Mouse (Mus musculus) frontal cortex, postnatal 25 days (tissue): Measurements from ENCODE around the gene Il34.

Source experiments
- DNase-seq, 2 experiments: peaks; one replicate each; pipeline ENCODE4 v3.0.0; 2022; ENCODE audit warnings: low spot score in 2 of 2

Gene Il34

DNA sequence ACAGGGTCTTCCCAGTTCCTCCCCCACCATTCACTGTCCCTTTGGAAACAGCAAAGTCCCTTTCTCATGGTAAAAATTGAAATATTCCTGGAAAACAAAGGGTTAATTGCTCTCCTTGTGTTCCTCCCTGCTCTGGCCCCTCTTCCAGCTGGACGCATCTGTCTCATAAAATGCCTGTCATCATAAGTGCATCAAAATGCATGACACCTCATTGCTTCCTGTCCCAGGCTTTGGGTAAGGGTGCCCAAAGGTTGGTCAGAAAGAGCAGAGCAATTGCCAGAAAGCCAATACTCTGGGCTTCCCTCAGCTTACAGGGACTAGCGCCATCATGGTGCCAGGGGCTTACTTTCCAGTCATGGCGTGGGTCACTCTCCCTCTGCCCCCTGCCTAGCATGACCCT is 95.1 kb downstream of the Il34 start:
- DNase-seq: no peak

DNA sequence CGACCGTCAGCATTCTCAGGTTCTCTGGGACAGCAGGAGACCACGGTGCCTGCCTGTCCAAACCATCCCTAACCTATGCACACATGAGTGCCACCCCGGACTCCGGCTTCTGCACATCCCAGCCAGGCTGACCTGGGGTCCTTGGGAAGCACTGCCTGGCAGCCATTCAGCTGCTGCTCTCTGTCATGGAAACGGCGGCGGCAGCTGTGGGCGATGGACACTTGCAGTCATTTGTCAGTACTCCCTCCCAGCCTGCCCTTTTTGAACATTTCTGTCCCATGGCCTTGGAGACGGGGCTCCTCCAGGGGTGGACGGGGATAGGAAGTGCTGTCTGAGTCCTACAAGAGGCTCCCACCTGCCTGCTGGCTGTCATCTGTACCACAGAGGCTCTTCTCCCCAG is 97.3 kb downstream of the Il34 start:
- no peak for DNase-seq

DNA sequence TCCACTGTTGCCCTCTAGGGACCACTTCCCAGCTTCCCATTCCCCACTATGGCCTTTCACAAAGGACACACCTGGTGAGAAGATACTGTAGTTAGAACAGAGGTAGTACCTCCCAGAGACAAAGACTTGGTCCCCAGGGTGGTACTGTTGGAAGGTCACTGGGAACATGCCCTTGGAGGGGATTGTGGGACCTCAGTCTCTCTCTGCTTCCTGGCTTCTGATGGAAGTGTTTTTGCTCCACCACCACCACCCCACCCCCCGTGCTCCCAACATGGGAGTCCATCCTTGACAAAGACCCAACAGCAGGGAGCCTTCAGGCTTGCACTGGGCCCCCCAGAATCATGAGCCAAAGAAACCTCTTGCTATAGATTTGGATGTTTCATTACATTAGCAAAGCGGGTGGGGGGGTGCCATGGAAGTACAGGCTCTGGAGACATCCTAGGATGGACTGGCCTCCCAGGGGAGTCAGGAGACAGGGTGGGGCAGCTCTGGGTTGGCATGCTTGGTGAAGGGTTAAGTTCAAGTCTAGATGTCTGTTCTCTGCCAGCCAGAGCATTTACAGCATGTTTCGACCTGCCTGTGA is 99.3 kb downstream of the Il34 start:
- no peak for DNase-seq

- DNase-seq: no peak
Observed at GRCm38 (mm10) chr8:110705391-110706287, 100.1 kb downstream of the Il34 start.

DNA sequence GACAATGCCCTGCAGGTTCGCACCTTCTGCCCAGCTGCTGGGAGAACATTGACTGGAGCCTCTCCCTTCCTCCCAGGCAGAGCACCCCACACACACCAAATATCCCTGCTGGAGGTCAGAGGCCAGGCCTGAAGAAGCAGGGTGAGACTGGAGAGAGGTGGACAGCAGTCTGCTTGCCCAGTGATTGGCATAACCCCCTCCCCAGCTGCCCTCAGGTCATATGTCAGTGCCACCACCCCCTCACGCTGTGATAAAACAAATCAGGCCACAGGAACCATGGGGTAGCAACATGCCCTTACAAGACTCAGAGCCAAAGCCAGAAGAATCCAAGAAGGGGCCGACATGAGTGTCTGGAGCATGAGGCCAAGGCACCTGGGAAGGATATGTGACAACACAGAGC is 101.6 kb downstream of the Il34 start:
- no peak for DNase-seq

- DNase-seq: no peak
Observed at GRCm38 (mm10) chr8:110703460-110704061, 102.2 kb downstream of the Il34 start.

DNA sequence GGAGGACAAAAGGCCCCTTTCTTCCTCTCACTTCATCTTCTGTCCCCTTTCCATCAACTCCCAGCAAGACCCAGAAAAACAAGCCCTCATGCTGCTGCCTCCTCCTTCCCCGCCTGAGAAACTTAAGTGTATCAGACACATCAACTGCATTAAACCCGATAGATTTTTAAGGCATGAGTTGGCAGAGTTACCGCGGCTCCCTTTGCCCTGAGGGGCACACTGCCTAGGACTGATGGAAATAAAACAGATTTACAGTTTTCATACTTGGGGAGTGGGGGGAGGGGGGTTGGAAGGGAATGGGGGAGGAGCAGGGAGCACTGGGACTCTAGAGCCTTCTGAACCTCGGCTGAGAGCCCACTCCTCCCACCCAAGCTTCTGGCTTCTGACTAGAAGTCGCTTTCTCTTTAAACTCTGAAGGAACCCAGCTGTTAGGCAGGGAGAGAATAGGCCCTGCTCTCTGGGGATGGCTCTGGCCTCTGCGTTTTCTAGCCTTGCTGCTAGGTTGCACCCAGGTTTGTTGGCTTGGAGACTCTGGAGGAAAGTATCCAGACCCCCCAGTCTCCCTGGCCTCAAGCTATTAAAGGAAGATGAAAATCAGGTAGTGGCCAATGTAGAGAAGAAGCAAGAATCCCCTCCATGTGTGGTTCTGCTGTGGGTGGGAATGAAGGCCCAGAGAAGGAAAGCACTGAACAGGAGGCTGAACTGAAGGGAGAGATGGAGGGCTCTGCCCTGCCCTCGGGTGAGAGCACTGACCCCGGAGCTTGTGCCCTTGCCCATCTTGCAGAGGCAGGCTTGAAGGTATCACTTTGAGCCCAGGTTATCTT is 102.9 kb downstream of the Il34 start:
- no peak for DNase-seq

- DNase-seq: no peak
Observed at GRCm38 (mm10) chr8:110700561-110700960, 105.2 kb downstream of the Il34 start.

- no peak for DNase-seq
Observed at GRCm38 (mm10) chr8:110699501-110699900, 106.2 kb downstream of the Il34 start.

DNA sequence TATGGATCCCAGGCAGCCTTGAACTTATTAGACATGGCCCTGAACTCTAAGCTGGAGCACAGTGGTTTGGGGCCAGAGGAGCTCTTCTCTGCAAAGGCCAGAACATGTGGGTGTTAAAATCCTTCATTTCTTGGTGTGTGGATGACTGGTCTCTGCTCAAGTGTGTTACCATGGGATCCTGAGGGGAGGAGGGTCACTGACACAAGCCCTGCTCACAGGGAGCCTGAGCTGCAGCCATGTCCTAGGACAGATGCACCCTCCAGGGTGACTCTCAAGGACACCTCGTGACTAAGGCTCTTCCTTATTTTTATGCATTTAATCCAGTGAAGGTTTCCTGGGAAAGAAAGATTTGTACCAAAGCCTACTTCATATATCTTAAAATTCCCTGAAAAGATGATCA is 107.6 kb downstream of the Il34 start:
- no peak for DNase-seq

GRCm38 (mm10) chr8:110697571-110697970 is 108.2 kb downstream of the Il34 start:
- DNase-seq: no peak

DNA sequence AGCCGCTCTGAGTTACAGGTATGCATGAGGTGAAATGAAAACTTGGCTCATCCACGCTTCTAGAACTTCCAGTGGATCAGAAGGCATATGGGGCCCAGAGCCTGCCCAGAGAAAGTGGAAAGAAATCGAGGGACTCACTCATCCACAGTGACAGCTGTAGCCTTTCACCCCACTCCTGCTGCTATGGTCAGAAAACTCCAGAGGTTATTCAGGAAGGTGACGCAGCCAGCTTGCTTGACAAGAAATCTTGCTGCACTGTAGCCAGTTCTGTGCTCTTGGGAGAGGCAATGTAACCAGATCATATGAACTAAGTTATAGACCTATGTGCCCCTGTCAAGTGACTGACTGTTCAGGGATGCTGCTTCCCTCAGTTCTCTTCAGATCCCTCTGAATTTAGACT is 109.7 kb downstream of the Il34 start:
- DNase-seq: no peak

DNA sequence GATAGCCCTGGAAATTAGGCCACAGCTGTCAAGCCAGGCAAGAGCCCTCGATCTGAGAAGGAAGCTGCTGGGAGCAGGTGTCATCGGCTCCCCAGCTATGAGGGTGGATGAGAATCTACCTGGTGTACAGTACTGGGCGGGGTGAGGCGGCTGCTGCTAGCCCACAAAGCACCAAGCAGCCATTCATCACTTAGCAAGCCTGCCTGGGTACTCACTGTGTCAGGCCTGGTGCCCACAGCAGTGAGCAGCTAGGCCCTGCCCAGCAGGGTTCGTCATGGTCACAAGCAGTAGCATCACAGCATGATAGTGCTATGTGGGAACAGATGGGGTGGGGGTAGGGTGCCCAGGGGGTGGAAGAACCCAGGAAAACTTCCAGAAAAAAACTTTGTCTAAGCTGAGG is 110.3 kb downstream of the Il34 start:
- no peak for DNase-seq

GRCm38 (mm10) chr8:110694826-110695225 is 110.9 kb downstream of the Il34 start:
- no peak for DNase-seq

DNA sequence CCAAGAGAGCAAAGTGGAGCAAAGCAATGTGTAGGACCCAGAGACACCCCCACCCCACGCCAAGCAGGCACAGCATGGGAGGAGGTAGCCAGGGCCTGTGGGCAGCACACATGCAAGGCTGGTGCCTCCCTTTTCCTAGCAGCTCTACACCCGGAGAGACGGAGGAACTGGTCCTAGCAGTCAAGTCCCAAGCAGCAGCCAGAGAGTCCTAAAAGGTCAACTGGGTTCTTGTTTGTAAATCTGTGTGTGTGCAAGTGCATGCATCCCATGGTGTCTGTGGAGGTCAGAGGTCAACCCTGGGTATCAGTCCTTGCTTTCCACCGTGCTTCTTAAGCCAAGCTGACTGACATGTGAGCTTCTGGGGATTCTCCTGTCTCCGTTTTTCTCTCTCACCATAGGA is 111.5 kb downstream of the Il34 start:
- no peak for DNase-seq
